10 mouse cellular contexts compared by ENCODE assay signal in genomic region chrX:7604004-7604403, GRCm38 (mm10). TPM values are rescaled to one million over a fixed set of nuclear protein-coding genes. Genes with fewer than 3 reads are reported as not detected.
A peak's percentile ranks its signal among the peaks of the same experiment; 100 is the strongest.
DNase-seq lines count a peak whose midpoint lies in the region; ATAC-seq and TF ChIP-seq lines count a peak whose summit lies in the region.
"Had no signal": no experiment of that assay in that cellular context is flagged by ENCODE, and none has a peak within 500 bp of the region (broad histone marks: within the 10 kb centered on the region; RNA-seq: fewer than 3 reads in every experiment).

No protein-coding gene starts in this region.

- H3K27me3 ChIP-seq in erythroblast, embryonic 14.5 days (ENCODE audit: control insufficient read depth): peaks cover 16% of the 10 kb centered on the region
- H3K27me3 ChIP-seq in cerebellum, adult 2 months (ENCODE audit: control insufficient read depth, insufficient read depth, low read length): no peaks in the 10 kb centered on the region

- H3K4me3 ChIP-seq in erythroblast, embryonic 14.5 days (replicated peaks): peak overlapping the region; percentile 71
- H3K4me3 ChIP-seq in layer of hippocampus, adult 2 months: peak overlapping the region; percentile 65; the same call in 1 of the 2 replicates
- no peak overlapping the region for H3K4me3 ChIP-seq in cerebellum, adult 2 months (replicated peaks; ENCODE audit: insufficient read depth, low read depth, low read length)

- DNase-seq in layer of hippocampus, adult 2 months (ENCODE audit: low spot score in 2 of 2): no peak
- no peak for DNase-seq in layer of hippocampus, postnatal 36 days
- no peak for DNase-seq in cerebellum, adult 2 months

- peaks cover 3% of the 10 kb centered on the region; the same call in 1 of the 2 replicates for H3K9me3 ChIP-seq in erythroblast, embryonic 14.5 days (ENCODE audit: control insufficient read depth, low read length)

- no peak for TF ChIP-seq CTCF in layer of hippocampus, adult 2 months (conservative IDR thresholded peaks at IDR 0.05)
- no peak for TF ChIP-seq CTCF in cerebellum, adult 2 months (IDR thresholded peaks at IDR 0.05; ENCODE audit: borderline replicate concordance, insufficient read depth, low read depth, low read length)

- peaks cover 42% of the 10 kb centered on the region for H3K36me3 ChIP-seq in erythroblast, embryonic 14.5 days (ENCODE audit: control insufficient read depth)

- no peak for ATAC-seq in erythroblast, adult 5-6 weeks (replicated peaks; ENCODE audit: low FRiP score, poor library complexity, severe bottlenecking)
- ATAC-seq in hematopoietic stem cell, adult 5-6 weeks (replicated peaks in 1 of 2; ENCODE audit: insufficient read depth in 1 of 2, low FRiP score in 2 of 2, low TSS enrichment in 1 of 2, low read depth in 1 of 2, poor library complexity in 2 of 2, severe bottlenecking in 2 of 2): peak; percentile 25 to 66; a peak in 1 of 4 replicates
- peak; percentile 33; the same call in 1 of the 2 replicates for ATAC-seq in megakaryocyte-erythroid progenitor cell, adult 5-6 weeks (replicated peaks; ENCODE audit: low FRiP score, low TSS enrichment, poor library complexity, severe bottlenecking)
- ATAC-seq in frontal cortex, adult (ENCODE audit: low TSS enrichment): no peak

- no peak overlapping the region for H3K27ac ChIP-seq in layer of hippocampus, adult 2 months
- no peak overlapping the region for H3K27ac ChIP-seq in cerebellum, adult 2 months (ENCODE audit: insufficient read depth, low read length)

- peaks cover 18% of the 10 kb centered on the region for H3K4me1 ChIP-seq in erythroblast, embryonic 14.5 days (ENCODE audit: control insufficient read depth)
- H3K4me1 ChIP-seq in cerebellum, adult 2 months (ENCODE audit: control insufficient read depth, insufficient read depth, low read length): peaks cover 3% of the 10 kb centered on the region; the same call in 1 of the 2 replicates

- no peak for TF ChIP-seq POLR2A in cerebellum, adult 2 months (IDR thresholded peaks at IDR 0.05; ENCODE audit: borderline replicate concordance, insufficient read depth, low read length)

- 89% methylated on average over 7 of the region's 7 CpGs for WGBS in cerebellum, adult 2 months

RNA-seq across cellular contexts. Expression of gene Ccdc22, which starts 1.3 kb away (rescaled TPM):
- polyA plus RNA-seq in erythroblast, embryonic 14.5 days (2012): 2.8 and 3.4 TPM in 2 replicates
- total RNA-seq in erythroblast, adult 5-6 weeks (2015; ENCODE audit: low replicate concordance): 3.1 and 4.0 TPM in 2 replicates
- 6.0 and 6.4 TPM in 2 replicates for total RNA-seq in erythroblast, adult 5-6 weeks (2017; ENCODE audit: low replicate concordance)
- total RNA-seq in layer of hippocampus, adult 2 months (2021): 10 to 100 TPM; 25.3 to 25.5 TPM
- total RNA-seq in layer of hippocampus, postnatal 36 days (2021): 10 to 100 TPM; 23.7 to 26.3 TPM
- total RNA-seq in hematopoietic stem cell, adult 5-6 weeks (2017): 23.2 and 32.1 TPM in 2 replicates
- 19.6 and 31.5 TPM in 2 replicates for total RNA-seq in megakaryocyte-erythroid progenitor cell, adult 5-6 weeks (2014; fragmentation: Nextera tagmentation)
- total RNA-seq in megakaryocyte-erythroid progenitor cell, adult 5-6 weeks (2017): 18.2 and 21.6 TPM in 2 replicates
- 31.7 and 33.4 TPM in 2 replicates for polyA plus RNA-seq in cerebellum, adult 2 months (2012; rRNA removed)

RNA-seq across cellular contexts. Expression of gene Cacna1f, which starts 2.9 kb away (rescaled TPM):
- 0.01 TPM in 1 of 2 replicates, not detected in the other for polyA plus RNA-seq in erythroblast, embryonic 14.5 days (2012)
- total RNA-seq in erythroblast, adult 5-6 weeks (2015; ENCODE audit: low replicate concordance): not detected in 2 replicates
- total RNA-seq in erythroblast, adult 5-6 weeks (2017; ENCODE audit: low replicate concordance): not detected in 2 replicates
- under 1 TPM in 1 of 2 experiments, not detected in 1; 0.08 TPM for total RNA-seq in layer of hippocampus, adult 2 months (2021)
- total RNA-seq in layer of hippocampus, postnatal 36 days (2021): not detected
- not detected in 2 replicates for total RNA-seq in hematopoietic stem cell, adult 5-6 weeks (2017)
- not detected in 2 replicates for total RNA-seq in megakaryocyte-erythroid progenitor cell, adult 5-6 weeks (2014; fragmentation: Nextera tagmentation)
- total RNA-seq in megakaryocyte-erythroid progenitor cell, adult 5-6 weeks (2017): not detected in 2 replicates
- 0.08 and 0.13 TPM in 2 replicates for polyA plus RNA-seq in cerebellum, adult 2 months (2012; rRNA removed)
- total RNA-seq: neutrophil, adult 5-6 weeks had no signal

RNA-seq across cellular contexts. Expression of gene Ppp1r3f, which starts 29.9 kb away (rescaled TPM):
- polyA plus RNA-seq in erythroblast, embryonic 14.5 days (2012): 0.05 and 0.10 TPM in 2 replicates
- not detected in 2 replicates for total RNA-seq in erythroblast, adult 5-6 weeks (2015; ENCODE audit: low replicate concordance)
- 0.68 TPM in 1 of 2 replicates, not detected in the other for total RNA-seq in erythroblast, adult 5-6 weeks (2017; ENCODE audit: low replicate concordance)
- 10 to 100 TPM; 16.4 to 16.7 TPM for total RNA-seq in layer of hippocampus, adult 2 months (2021)
- 10 to 100 TPM; 15.3 to 18.4 TPM for total RNA-seq in layer of hippocampus, postnatal 36 days (2021)
- 0.99 and 1.9 TPM in 2 replicates for total RNA-seq in hematopoietic stem cell, adult 5-6 weeks (2017)
- 3.0 TPM in 1 of 2 replicates, not detected in the other for total RNA-seq in megakaryocyte-erythroid progenitor cell, adult 5-6 weeks (2014; fragmentation: Nextera tagmentation)
- total RNA-seq in megakaryocyte-erythroid progenitor cell, adult 5-6 weeks (2017): 0.19 and 2.5 TPM in 2 replicates
- 20.6 and 21.4 TPM in 2 replicates for polyA plus RNA-seq in cerebellum, adult 2 months (2012; rRNA removed)

RNA-seq across cellular contexts. Expression of gene Foxp3, which starts 30.6 kb away (rescaled TPM):
- 0.07 TPM in 1 of 2 replicates, not detected in the other for polyA plus RNA-seq in erythroblast, embryonic 14.5 days (2012)
- total RNA-seq in erythroblast, adult 5-6 weeks (2015; ENCODE audit: low replicate concordance): not detected in 2 replicates
- not detected in 2 replicates for total RNA-seq in erythroblast, adult 5-6 weeks (2017; ENCODE audit: low replicate concordance)
- under 1 TPM in 1 of 2 experiments, not detected in 1; 0.10 TPM for total RNA-seq in layer of hippocampus, adult 2 months (2021)
- total RNA-seq in layer of hippocampus, postnatal 36 days (2021): under 1 TPM in 1 of 2 experiments, not detected in 1; 0.23 TPM
- 0.25 and 0.69 TPM in 2 replicates for total RNA-seq in hematopoietic stem cell, adult 5-6 weeks (2017)
- total RNA-seq in megakaryocyte-erythroid progenitor cell, adult 5-6 weeks (2014; fragmentation: Nextera tagmentation): not detected in 2 replicates
- total RNA-seq in megakaryocyte-erythroid progenitor cell, adult 5-6 weeks (2017): 0.11 TPM in 1 of 2 replicates, not detected in the other
- polyA plus RNA-seq in cerebellum, adult 2 months (2012; rRNA removed): 0.03 TPM in 1 of 2 replicates, not detected in the other
- total RNA-seq: liver, adult 2 months had no signal

RNA-seq across cellular contexts. Expression of gene Syp, which starts 34.3 kb away (rescaled TPM):
- 0.04 and 0.08 TPM in 2 replicates for polyA plus RNA-seq in erythroblast, embryonic 14.5 days (2012)
- 15.6 TPM in 1 of 2 replicates, not detected in the other for total RNA-seq in erythroblast, adult 5-6 weeks (2015; ENCODE audit: low replicate concordance)
- total RNA-seq in erythroblast, adult 5-6 weeks (2017; ENCODE audit: low replicate concordance): 0.28 and 0.51 TPM in 2 replicates
- 1,000 to 10,000 TPM; 1,738 to 1,877 TPM for total RNA-seq in layer of hippocampus, adult 2 months (2021)
- 1,000 to 10,000 TPM; 1,719 to 2,032 TPM for total RNA-seq in layer of hippocampus, postnatal 36 days (2021)
- total RNA-seq in hematopoietic stem cell, adult 5-6 weeks (2017): 0.94 and 1.1 TPM in 2 replicates
- total RNA-seq in megakaryocyte-erythroid progenitor cell, adult 5-6 weeks (2014; fragmentation: Nextera tagmentation): 0.52 TPM in 1 of 2 replicates, not detected in the other
- 0.72 TPM in 1 of 2 replicates, not detected in the other for total RNA-seq in megakaryocyte-erythroid progenitor cell, adult 5-6 weeks (2017)
- 945 and 955 TPM in 2 replicates for polyA plus RNA-seq in cerebellum, adult 2 months (2012; rRNA removed)

Comparison
In these comparisons a context has a peak if more than half of its experiments do, and no peak if none do; other contexts are left out.
1. ATAC-seq: peak in hematopoietic stem cell, adult 5-6 weeks (2 of 2) and megakaryocyte-erythroid progenitor cell, adult 5-6 weeks (single experiment); none in erythroblast, adult 5-6 weeks (single experiment) and frontal cortex, adult (single experiment).